Mouse (Mus musculus) megakaryocyte, embryonic 14.5 days (primary cell): ENCODE results near the gene Srbd1.

Experiments used
- FLI1 ChIP-seq: IDR thresholded peaks from 2 replicates; pipeline ENCODE4 v1.6.1; 2012; ENCODE audit warnings: low read length, inconsistent platforms, mixed read lengths
- GATA1 ChIP-seq: IDR thresholded peaks from 3 replicates; pipeline ENCODE4 v1.6.1; 2012; ENCODE audit warnings: mixed read lengths, low read length, inconsistent platforms, borderline replicate concordance

- TF ChIP-seq GATA1 (no peak), FLI1 (no peak)
These were observed 163.1 kb downstream of the Srbd1 start for GRCm38 (mm10) chr17:85981869-85982268.
